In genomic region chr1:64705230-64705629, GRCm38 (mm10) we compare ENCODE assay signal across 8 mouse cellular contexts. TPM values are rescaled to one million over a fixed set of nuclear protein-coding genes. Genes with fewer than 3 reads are reported as not detected.
DNase-seq lines count a peak whose midpoint lies in the region; ATAC-seq lines count a peak whose summit lies in the region.

No protein-coding gene starts in this region.

- no peak overlapping the region for H3K9ac ChIP-seq in hindbrain, embryonic 13.5 days

- ATAC-seq in hindbrain, embryonic 13.5 days (ENCODE audit: low FRiP score) = no peak
- peak; percentile 91 for ATAC-seq in common myeloid progenitor, adult 5-6 weeks (replicated peaks; ENCODE audit: low read depth, poor library complexity, severe bottlenecking)
- peak; percentile 97 for ATAC-seq in megakaryocyte progenitor cell, adult 5-6 weeks (replicated peaks; ENCODE audit: poor library complexity)

- peaks cover 54% of the 10 kb centered on the region for H3K36me3 ChIP-seq in hindbrain, embryonic 10.5 days
- peaks cover 28% of the 10 kb centered on the region for H3K36me3 ChIP-seq in hindbrain, embryonic 13.5 days

- intact Hi-C loops in heart, postnatal 10 days (cut with DNase I) = loop anchor here (5.0 kb wide), 1 partner anchor 1048 kb away; no protein-coding TSS in a partner anchor

- H3K4me1 ChIP-seq in hindbrain, embryonic 10.5 days (replicated peaks) = no peaks in the 10 kb centered on the region
- no peaks in the 10 kb centered on the region for H3K4me1 ChIP-seq in hindbrain, embryonic 13.5 days (replicated peaks)

- H3K27ac ChIP-seq in hindbrain, embryonic 10.5 days = no peak overlapping the region
- no peak overlapping the region for H3K27ac ChIP-seq in hindbrain, embryonic 13.5 days

- WGBS in hindbrain, embryonic 10.5 days = 51% methylated on average over 6 of the region's 6 CpGs
- 54% methylated on average over 6 of the region's 6 CpGs for WGBS in hindbrain, embryonic 13.5 days

- DNase-seq in hindbrain, embryonic 10.5 days (ENCODE audit: low spot score) = peak; percentile 23
- DNase-seq in ZHBTc4 (ENCODE audit: low read depth, low spot score) = peak; percentile 76
- DNase-seq in heart, postnatal 10 days = peak; percentile 76 to 78
- peak; percentile 59 for DNase-seq in layer of hippocampus, adult 9-10 months (ENCODE audit: low spot score)
- DNase-seq in spleen, postnatal 10 days (ENCODE audit: low spot score in 2 of 2) = peak; percentile 37 to 80

- no peak overlapping the region for H3K4me2 ChIP-seq in hindbrain, embryonic 13.5 days

- H3K27me3 ChIP-seq in hindbrain, embryonic 10.5 days (ENCODE audit: insufficient read depth, poor library complexity, severe bottlenecking) = no peaks in the 10 kb centered on the region
- no peaks in the 10 kb centered on the region for H3K27me3 ChIP-seq in hindbrain, embryonic 13.5 days

- H3K4me3 ChIP-seq in hindbrain, embryonic 10.5 days = no peak overlapping the region
- H3K4me3 ChIP-seq in hindbrain, embryonic 13.5 days = no peak overlapping the region

- no peaks in the 10 kb centered on the region for H3K9me3 ChIP-seq in hindbrain, embryonic 10.5 days
- no peaks in the 10 kb centered on the region for H3K9me3 ChIP-seq in hindbrain, embryonic 13.5 days

RNA-seq across cellular contexts. Expression of gene Ccnyl1, which starts 15.0 kb away (rescaled TPM):
- polyA plus RNA-seq in hindbrain, embryonic 10.5 days (2016; fragmentation: Nextera tagmentation; extraction: Ambion mirVana) = 6.6 and 7.9 TPM in 2 replicates
- polyA plus RNA-seq in hindbrain, embryonic 13.5 days (2015; fragmentation: Nextera tagmentation; extraction: Ambion mirVana) = 5.0 and 5.3 TPM in 2 replicates
- total RNA-seq in common myeloid progenitor, adult 5-6 weeks (2017) = 2.9 and 4.6 TPM in 2 replicates
- 10 to 100 TPM; 24.0 to 27.6 TPM for total RNA-seq in heart, postnatal 10 days (2021)
- 8.4 and 9.8 TPM in 2 replicates for total RNA-seq in megakaryocyte progenitor cell, adult 5-6 weeks (2015)
- 4.7 and 7.8 TPM in 2 replicates for total RNA-seq in megakaryocyte progenitor cell, adult 5-6 weeks (2017)

RNA-seq across cellular contexts. Expression of gene Fzd5, which starts 32.3 kb away (rescaled TPM):
- 0.37 and 0.62 TPM in 2 replicates for polyA plus RNA-seq in hindbrain, embryonic 10.5 days (2016; fragmentation: Nextera tagmentation; extraction: Ambion mirVana)
- polyA plus RNA-seq in hindbrain, embryonic 13.5 days (2015; fragmentation: Nextera tagmentation; extraction: Ambion mirVana) = 0.21 and 0.27 TPM in 2 replicates
- 1.5 TPM in 2 replicates for total RNA-seq in common myeloid progenitor, adult 5-6 weeks (2017)
- 1 to 10 TPM; 6.4 to 7.9 TPM for total RNA-seq in heart, postnatal 10 days (2021)
- total RNA-seq in megakaryocyte progenitor cell, adult 5-6 weeks (2015) = 0.89 and 1.6 TPM in 2 replicates
- total RNA-seq in megakaryocyte progenitor cell, adult 5-6 weeks (2017) = 1.0 and 1.7 TPM in 2 replicates

Comparison
In these comparisons a context has a peak if more than half of its experiments do, and no peak if none do; other contexts are left out.
1. DNase-seq: peak in every context shown above with its lines; median percentile 77 in heart, postnatal 10 days; 76 in ZHBTc4; 59 in layer of hippocampus, adult 9-10 months; 58 in spleen, postnatal 10 days; 23 in hindbrain, embryonic 10.5 days.